Mouse (Mus musculus) embryonic fibroblast, embryonic 13.5 days (primary cell): ENCODE measurements around the gene Adgrd1.
"Not testable (repeated sequence)": the region's sequence is repeated elsewhere in the genome, so short reads cannot be mapped to it uniquely, and the experiment has no call there.

Experiments
- CTCF ChIP-seq: IDR thresholded peaks from 2 replicates; pipeline ENCODE4 v1.5.1; 2011; ENCODE audit warnings: mild to moderate bottlenecking, control low read depth, low read length, moderate library complexity, borderline replicate concordance; ENCODE audit not compliant: insufficient read depth
- POLR2A ChIP-seq: IDR thresholded peaks from 2 replicates; pipeline ENCODE4 v1.6.1; 2011; ENCODE audit warnings: low read depth, mild to moderate bottlenecking, control low read depth, low read length, moderate library complexity

DNA sequence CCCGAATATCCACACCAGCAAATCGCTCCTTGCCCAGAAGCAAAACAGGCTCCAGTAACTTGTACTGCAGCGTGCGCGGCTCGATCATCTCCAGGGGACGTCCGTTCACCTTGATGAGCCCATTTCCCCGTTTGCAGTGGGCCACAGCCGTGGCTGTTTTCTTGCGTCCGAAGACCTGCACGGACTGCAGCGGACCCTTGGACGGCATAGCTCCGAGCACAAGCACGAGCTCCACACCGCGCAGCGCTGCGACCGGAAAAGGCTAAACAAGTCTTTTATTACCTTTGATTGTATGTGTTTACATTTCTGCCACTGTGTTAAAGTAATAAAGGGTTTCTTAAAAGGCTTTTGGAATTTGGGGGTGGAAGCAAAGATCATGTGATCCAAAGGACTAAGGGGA lies 31.8 kb downstream of the Adgrd1 start:
- TF ChIP-seq CTCF, POLR2A: not testable (repeated sequence)
